Mouse (Mus musculus): ENCODE results near the gene Wsb1. TPM values are rescaled to one million over a fixed set of nuclear protein-coding genes. Genes with fewer than 3 reads are reported as not detected.

Wsb1 gene
- total RNA-seq, 2 experiments from 2014 or later: 78.1 to 80.3 TPM

DNA sequence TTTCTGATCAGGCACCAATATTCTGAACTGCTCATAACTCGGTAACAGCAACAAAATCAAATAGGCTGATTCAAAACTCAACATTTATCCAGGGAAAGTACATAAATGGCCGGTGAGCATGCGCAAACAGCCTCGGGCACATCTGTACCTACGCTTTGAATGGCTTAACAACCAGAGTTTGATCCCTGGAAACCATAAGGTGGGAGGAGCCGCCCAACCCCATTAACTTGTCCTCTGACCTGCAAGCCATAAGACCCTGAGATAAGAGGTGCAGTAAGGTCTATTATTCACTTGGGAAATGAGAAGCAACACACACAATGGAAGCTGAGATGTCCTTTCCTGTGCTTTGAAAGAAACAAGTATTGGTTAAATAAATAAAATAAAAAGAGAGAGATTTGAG is 37.3 kb downstream of the Wsb1 start:
- no peak for DNase-seq (ENCODE audit: low spot score in 2 of 2)

DNA sequence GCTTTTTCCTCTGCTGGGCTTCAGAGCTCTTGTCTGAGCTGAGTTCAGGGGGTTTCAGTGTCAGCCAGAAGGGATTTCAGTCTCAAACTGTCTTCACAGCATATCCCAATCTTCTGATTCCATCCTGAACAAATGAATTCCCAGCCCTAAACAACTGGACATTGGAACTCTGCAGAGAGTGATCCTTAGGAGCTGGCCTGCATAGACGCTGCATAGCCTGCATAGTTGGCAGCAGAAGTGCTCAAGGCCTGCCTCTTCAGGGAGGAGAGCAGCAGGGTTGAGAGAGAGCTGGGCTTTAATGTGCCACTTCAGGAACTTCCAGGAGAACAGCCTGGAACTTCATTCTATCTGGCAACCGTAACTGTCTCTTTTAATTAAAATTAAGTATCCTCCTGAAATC is 38.9 kb downstream of the Wsb1 start:
- no peak for DNase-seq (ENCODE audit: low spot score in 2 of 2)

DNA sequence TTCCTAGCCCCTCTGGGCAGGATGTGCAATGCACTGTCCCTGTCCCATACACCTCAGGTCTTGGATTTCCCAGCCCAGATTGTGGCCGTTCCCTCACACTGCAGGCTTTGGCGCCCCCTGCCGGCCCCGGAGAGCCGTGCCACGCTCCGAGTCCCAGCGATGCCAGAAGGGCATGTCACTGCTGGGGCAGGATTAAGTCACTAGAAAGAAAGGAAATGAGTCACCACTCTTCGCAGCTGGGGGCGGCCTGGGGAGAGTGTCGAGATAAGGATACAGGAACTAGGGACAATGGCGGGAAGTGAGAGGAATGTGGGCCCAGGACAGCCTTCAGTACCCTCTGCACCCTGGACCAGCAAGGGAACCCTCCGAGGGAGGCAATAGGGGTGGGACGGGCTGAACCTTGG is 40.5 kb downstream of the Wsb1 start:
- DNase-seq (ENCODE audit: low spot score in 2 of 2): peak; percentile 76 to 92

DNA sequence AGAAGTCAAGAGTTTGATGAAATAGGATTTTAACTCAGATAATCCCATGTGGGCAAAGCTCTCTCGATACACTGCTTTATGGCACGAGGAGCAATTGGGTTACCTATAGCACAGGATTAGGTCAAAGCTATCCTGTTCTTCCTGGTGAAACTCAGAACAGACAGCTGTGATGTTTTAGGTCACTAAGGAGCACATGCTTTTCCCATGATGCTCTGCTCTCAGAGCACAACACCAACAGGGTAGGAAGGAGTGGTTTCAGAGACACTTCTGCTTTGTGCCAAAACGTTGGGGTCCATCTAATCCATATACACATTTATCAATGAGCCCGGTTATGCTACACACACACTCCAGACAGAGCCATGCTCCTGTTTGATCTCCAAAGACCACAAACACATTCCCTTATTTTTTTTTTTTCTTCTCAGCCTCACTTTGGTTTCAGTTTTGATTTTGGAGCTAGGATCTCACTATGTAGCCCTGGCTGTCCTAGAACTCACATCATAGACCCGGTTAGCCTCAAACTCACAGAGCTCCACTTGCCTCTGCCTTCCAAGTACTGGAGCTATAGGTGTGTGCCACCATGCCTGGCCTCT is 44.5 kb downstream of the Wsb1 start:
- DNase-seq (ENCODE audit: low spot score in 2 of 2): no peak

DNA sequence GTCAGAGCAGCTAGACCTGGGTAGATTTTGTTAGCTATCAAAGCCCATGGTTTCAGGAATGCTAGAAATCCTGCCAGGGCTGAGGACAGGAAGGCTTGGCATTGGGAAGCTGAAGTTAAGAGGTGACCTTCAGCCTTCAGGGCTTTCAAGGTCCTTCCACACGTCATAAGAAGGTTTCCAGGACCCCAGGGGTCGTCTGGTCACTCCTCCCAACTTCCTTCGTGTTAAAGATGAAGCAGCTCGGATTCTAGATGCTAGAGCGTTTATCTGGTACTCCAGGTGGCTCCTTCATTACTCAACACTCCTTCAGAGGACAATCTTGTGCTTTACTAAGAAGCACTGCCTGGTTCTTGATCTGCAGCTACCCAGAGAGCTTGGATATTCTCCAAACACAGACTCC is 45.4 kb downstream of the Wsb1 start:
- DNase-seq (ENCODE audit: low spot score in 2 of 2): no peak

DNA sequence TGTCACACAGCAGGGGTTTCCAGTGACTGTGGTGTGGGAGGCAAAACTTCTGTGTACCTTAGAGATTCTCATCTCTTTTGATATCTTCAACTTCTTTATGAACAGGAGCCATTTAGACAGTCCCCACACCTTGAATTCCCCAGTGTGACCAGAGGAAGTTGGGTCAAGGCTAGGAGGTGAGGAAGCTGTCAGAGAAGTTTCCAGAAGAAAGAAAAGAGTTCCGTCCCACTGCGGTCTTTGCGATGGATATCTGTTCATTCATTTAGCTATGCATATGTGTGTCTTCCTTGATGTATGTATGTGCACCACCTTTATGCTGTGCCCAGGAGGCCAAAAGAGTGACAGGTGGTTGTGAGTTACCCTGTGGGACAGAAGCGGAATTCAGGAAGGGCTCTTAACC is 46.0 kb downstream of the Wsb1 start:
- DNase-seq (ENCODE audit: low spot score in 2 of 2): no peak

DNA sequence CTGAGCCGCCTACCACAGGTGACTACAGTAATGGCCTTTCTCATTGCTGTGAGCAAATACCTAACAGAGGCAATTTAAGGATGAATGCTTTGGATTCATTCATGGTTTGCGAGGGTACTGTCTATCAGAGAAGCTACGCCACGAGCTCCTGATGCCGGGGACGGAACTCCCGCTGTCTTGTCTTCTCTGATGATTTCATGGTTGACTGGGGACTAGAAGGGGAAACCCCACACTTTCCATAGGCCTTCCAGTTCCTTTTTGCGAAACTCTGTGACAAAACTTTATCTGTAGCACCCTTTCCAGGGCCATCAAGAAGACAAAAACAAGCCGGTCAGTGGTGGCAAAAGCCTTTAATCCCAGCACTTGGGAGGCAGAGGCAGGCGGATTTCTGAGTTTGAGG is 46.8 kb downstream of the Wsb1 start:
- DNase-seq (ENCODE audit: low spot score in 2 of 2): no peak

DNA sequence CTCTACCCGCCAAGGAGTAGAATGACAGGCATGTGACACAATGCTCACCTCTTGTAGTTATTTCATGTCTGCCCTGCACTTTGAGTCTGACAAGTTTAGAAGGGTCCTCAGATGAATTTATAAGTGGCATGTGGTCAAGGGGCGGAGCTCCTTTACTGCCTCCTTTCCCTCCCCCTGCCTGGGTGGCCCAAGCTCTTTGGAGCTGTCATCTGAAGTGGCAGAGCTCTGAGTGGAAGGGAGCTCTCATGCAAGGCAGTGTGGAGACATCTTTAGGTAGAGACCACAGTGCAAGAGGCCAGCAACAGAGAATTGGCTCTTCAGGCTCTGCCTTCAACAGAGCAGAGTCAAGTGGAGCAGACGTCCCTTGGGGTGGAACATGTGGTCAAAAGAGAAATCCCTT is 50.0 kb downstream of the Wsb1 start:
- DNase-seq (ENCODE audit: low spot score in 2 of 2): no peak

DNA sequence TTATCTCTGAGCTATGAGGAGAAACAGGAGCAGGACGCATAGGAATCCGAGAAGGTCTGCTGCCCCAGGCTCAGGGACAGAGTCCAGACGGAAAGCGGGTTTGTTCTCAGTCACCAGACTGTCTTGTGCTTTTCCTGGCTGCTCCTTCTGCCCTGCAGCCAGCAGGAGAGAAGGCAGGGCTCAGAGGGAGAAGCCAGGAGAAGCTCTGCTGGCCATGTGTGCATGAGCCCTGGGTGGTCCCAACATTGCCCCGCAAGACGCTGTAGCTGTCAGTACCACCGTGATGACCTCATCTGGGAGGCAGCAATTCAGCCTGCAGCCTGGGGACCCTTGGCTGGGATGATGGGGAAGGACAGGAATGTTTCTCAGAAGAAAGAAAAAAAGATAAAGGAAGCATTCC is 54.0 kb downstream of the Wsb1 start:
- DNase-seq (ENCODE audit: low spot score in 2 of 2): no peak

DNA sequence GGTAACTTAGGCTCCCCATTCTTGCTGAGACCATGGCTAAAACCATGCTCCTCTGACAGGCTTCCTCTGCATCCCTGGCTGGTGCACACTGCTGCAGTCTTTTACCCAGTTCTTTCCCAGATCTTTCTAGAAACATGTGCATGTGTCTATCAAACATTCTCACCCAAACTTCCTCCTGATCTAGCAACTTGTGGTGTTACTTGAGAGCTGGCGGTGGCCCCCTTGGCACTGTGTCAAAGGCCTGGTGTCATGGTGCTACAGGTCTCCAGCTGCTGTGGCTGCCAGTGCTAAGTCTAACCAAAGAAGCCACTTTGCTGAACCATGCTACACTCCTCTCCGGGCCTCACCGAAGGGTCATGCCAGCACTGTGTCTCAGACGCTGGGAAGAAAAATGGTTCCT is 55.9 kb downstream of the Wsb1 start:
- DNase-seq (ENCODE audit: low spot score in 2 of 2): no peak

DNA sequence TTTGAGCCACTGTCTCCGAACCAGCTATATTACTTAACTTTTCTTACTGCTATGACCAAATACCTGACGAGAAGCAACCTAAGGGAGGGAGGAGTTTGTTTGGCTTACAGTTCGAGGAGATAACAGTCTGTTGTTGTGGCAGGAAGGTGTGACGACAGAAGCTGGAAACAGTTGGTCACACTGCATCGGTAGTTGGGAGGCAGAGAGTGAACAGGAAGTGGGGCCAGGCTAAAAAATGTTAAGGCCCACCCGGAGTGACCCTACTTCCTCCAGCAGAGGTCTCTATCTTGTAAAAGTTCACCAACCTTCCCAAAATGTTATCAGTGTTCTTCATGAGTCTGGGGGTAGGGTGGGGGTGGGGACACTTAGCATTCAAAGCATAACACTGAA is 56.6 kb downstream of the Wsb1 start:
- DNase-seq (ENCODE audit: low spot score in 2 of 2): no peak

DNA sequence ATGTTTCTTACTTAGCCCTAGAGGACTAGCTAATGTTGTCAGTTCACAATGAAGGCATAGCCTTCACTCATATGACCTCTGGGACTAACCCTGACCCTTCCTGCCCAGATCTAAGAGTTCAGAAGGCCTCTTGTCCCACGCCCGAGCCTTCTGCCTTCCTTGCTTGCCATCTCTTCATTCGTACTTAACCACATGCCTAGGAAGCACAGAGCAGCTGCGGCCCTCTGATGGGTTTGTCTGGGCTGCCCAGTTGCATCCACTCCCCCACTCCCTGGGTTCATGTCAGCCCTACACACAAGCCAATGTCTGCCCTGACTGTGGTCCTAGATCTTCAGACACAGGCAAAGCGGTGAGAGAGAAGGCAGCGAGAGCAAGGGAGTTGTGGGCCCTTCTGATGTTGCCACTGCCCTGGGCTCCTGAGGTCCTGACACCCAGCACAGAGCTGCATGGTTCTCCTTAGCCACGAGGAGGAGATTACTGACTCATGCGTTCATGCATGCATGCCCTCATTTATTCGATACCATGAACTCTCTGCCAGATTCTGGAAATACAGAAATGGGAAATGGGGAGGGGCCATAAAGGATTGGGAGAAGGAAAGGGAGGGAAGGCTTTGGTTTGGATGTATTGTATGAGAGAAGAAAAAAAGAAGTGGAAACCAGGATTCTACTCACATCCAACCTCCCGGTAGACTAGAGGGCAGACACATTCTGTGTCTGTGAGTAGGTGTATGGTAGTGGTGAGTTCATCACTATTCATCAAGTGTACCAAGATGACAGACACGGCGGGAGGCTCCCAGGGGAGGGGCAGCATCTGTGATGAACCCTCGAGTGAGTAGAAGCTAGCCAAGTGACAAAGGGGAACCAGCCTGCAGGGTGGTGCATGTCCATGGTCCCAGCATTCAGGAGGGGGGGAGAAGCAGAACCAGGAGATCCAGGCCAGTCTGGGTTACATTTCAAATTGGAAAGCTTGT is 57.3 kb downstream of the Wsb1 start:
- no peak for DNase-seq (ENCODE audit: low spot score in 2 of 2)

DNA sequence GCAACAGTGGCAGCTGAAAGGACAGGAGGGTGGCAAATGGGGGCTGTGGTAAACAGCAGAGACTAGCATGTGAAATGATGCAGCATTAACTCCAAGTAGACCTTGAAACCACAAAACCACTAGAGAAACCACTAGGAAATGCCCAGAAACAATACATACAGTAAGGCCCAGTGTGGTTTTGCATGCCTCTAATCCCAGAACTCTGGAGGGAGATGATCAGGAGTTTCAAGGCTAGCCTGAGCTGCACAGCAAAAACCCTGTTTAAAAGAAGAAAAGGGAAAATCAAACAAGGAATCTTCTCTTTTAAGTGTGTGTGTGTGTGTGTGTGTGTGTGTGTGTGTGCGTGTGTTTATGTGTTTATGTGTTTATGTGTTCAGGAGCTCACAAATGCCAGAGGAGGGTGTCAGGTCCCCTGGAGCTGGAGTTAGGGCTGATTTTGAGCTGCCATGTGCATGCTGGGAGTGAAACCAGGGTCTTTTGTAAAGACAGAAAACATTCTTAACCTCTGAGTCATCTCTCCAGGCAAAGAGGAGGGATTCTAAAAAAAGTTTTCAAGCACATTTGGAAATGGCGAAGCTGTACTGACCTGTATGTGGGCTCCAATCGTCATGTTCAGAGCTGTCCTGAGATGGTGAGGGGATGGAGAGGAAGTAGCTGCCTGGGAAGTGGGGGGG is 58.1 kb downstream of the Wsb1 start:
- DNase-seq (ENCODE audit: low spot score in 2 of 2): no peak

DNA sequence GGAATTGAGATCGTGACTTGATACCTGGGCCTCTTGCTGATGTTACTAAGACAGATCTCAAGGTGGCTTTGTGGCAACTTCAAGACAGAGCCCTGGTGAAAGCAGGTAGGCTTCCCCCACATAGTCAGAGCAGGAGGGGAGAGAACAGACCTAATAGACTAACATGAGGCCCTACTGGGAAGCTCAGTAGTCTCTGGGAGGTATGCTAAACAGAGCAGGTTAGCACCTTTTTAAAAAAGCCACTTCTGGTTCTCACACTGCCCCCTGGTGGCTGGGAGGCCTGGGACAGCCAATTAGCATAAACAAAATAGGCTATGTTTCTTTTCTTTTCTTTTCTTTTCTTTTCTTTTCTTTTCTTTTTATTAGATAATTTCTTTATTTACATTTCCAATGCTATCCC is 62.3 kb downstream of the Wsb1 start:
- no peak for DNase-seq (ENCODE audit: low spot score in 2 of 2)

DNA sequence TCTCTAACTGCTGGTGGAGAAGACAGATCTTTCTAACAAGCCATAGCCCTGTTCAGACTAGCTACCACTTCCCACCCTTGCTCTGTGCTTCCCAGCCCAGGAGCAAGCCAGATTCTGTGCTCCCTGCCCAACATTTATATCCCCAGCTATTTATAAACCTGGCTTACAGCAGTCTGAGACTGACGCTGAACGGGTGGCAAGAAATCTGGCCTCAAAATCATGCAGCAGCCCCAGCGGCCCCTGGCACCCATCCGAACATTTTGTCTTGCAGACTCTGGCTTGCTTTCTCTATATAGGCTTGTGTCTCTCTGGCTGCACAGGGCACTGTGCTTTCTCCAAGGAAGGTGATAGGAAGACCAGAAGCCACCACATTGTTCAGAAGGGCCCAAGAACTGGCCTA is 63.3 kb downstream of the Wsb1 start:
- DNase-seq (ENCODE audit: low spot score in 2 of 2): peak in 1 of 2 experiments; percentile 50

DNA sequence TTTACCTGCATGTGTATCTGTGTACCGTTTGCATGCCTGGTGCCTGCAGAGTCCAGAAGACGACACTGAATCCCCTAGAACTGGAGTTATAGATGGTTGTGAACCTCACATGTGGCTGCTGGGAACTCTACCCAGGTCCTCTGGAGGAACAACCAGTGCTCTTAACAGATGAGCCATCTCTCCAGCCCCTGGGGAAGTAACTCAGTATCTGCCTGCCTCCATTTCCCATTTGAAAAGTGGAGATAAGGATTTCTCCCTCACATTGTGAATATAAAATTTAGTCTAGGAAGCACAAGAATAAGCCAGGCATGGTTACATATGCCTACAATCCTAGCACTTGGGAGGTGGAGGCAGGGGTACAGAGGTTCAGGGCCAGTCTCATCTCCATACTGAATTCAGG is 64.2 kb downstream of the Wsb1 start:
- DNase-seq (ENCODE audit: low spot score in 2 of 2): no peak

Other genes with a start within 250 kb of the Wsb1 start
- gene Ksr1, start 108.3 kb downstream of the Wsb1 start, total RNA-seq (2021): 100 to 1,000 TPM; 213 to 230 TPM
- gene Gm9964, start 42.2 kb upstream of the Wsb1 start, total RNA-seq (2021): under 1 TPM in 1 of 2 experiments, not detected in 1; 0.48 TPM
- 100 to 1,000 TPM; 112 to 116 TPM for gene Nf1, start 85.0 kb upstream of the Wsb1 start, total RNA-seq (2021)
- gene Omg, start 249.4 kb upstream of the Wsb1 start, total RNA-seq (2021): 10 to 100 TPM; 79.7 to 86.5 TPM